Mouse (Mus musculus): ENCODE measurements around the gene Tnfrsf8.

Gene Tnfrsf8

GRCm38 (mm10) chr4:145229524-145230163 lies 85.3 kb downstream of the Tnfrsf8 start:
- peak; percentile 50 for DNase-seq

GRCm38 (mm10) chr4:145229051-145229450 lies 85.9 kb downstream of the Tnfrsf8 start:
- no peak for DNase-seq

GRCm38 (mm10) chr4:145224613-145225012 lies 90.4 kb downstream of the Tnfrsf8 start:
- no peak for DNase-seq

- DNase-seq, result no peak
These were observed 92.9 kb downstream of the Tnfrsf8 start for GRCm38 (mm10) chr4:145222064-145222463.

DNA sequence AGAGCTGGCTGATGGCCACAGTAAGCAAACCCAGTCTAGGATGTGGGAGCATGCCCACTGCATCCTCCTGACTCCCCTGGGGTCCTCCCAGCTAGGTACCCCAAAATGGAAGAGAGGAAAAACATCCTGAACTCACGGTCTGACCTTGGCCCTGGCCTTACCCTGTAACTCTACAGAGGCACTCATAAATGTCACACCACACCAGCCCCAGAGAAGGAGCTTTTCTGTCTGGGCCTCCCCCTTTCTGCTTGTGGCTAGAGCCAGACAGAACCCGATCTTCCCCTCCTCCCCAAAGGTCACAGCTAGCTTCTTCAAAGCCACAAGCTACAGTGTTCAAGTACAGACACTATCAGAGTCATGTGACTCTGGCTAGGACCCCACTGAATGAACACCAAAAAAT lies 93.6 kb downstream of the Tnfrsf8 start:
- DNase-seq, result no peak

DNA sequence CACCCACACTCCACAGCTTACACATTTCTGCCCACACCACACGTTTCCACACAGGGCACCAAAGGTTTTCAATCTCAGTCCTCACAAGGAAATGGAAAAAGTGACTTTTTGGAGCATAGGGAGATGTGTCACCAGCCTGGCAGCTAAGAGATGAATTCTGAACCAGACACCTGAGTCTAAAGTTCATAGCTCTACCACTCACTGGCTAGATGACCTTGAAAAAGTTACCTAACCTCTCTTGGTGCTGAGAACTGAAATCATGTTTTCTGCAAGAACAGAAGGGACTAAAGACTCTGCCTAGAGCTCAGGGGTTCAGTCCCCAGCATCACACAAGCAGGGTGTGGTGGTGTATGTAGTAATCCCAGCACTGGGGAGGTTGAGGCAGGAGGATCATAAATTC lies 95.0 kb downstream of the Tnfrsf8 start:
- no peak for DNase-seq

- DNase-seq, result peak; percentile 53
These were observed 95.6 kb downstream of the Tnfrsf8 start for GRCm38 (mm10) chr4:145219240-145219985.

GRCm38 (mm10) chr4:145217837-145218236 lies 97.1 kb downstream of the Tnfrsf8 start:
- peak; percentile 44 for DNase-seq

All from lung, postnatal 10 days (tissue).